8 mouse cellular contexts compared by ENCODE assay signal in genomic region chr3:88951327-88951800, GRCm38 (mm10). TPM values are rescaled to one million over a fixed set of nuclear protein-coding genes. Genes with fewer than 3 reads are reported as not detected.
DNase-seq lines count a peak whose midpoint lies in the region; ATAC-seq and TF ChIP-seq lines count a peak whose summit lies in the region.

No protein-coding gene starts in this region.

- peak overlapping the region; percentile 97 for H3K9ac ChIP-seq in hindbrain, embryonic 11.5 days (ENCODE audit: low read depth, low read length)
- H3K9ac ChIP-seq in midbrain, embryonic 11.5 days (ENCODE audit: low read length) = peak overlapping the region; percentile 96

- no peaks in the 10 kb centered on the region for H3K9me3 ChIP-seq in hindbrain, embryonic 11.5 days (ENCODE audit: control insufficient read depth, low read length)
- no peaks in the 10 kb centered on the region for H3K9me3 ChIP-seq in midbrain, embryonic 11.5 days (ENCODE audit: control insufficient read depth, low read length)

- no peak for TF ChIP-seq POLR2A in kidney, adult 2 months (IDR thresholded peaks at IDR 0.05; ENCODE audit: low read depth, low read length)

- ATAC-seq in hindbrain, embryonic 11.5 days (ENCODE audit: low FRiP score) = no peak
- ATAC-seq in midbrain, embryonic 11.5 days (ENCODE audit: low FRiP score) = no peak

- TF ChIP-seq CTCF in kidney, adult 2 months (conservative IDR thresholded peaks at IDR 0.05; ENCODE audit: insufficient read depth, insufficient read length, low read depth, low read length) = no peak

- H3K4me2 ChIP-seq in hindbrain, embryonic 11.5 days (replicated peaks; ENCODE audit: low read depth, low read length) = peak overlapping the region; percentile 43
- H3K4me2 ChIP-seq in midbrain, embryonic 11.5 days = peak overlapping the region; percentile 51

- peaks cover 18% of the 10 kb centered on the region for H3K4me1 ChIP-seq in kidney, adult 2 months (ENCODE audit: control insufficient read depth, insufficient read depth, low read length)
- 0 out of 2 replicates have a peak, but pooled peaks cover 2% of the 10 kb centered on the region for H3K4me1 ChIP-seq in hindbrain, embryonic 11.5 days (replicated peaks; ENCODE audit: control insufficient read depth, insufficient read depth, low read length)
- H3K4me1 ChIP-seq in midbrain, embryonic 11.5 days (ENCODE audit: control insufficient read depth, insufficient read depth, low read length) = peaks cover 22% of the 10 kb centered on the region

- H3K4me3 ChIP-seq in kidney, adult 2 months (ENCODE audit: insufficient read depth, low read depth, low read length) = peak overlapping the region; percentile 93
- peak overlapping the region; percentile 93 for H3K4me3 ChIP-seq in hindbrain, embryonic 11.5 days (ENCODE audit: low read depth, low read length)
- peak overlapping the region; percentile 77 for H3K4me3 ChIP-seq in midbrain, embryonic 11.5 days (ENCODE audit: low read depth, low read length)

- 1% methylated on average over 5 of the region's 5 CpGs for WGBS in kidney, adult 2 months
- WGBS in hindbrain, embryonic 11.5 days = 2% methylated on average over 5 of the region's 5 CpGs
- 2% methylated on average over 5 of the region's 5 CpGs for WGBS in midbrain, embryonic 11.5 days

- H3K27ac ChIP-seq in kidney, adult 2 months (ENCODE audit: insufficient read depth, low read depth, low read length) = peak overlapping the region; percentile 99
- peak overlapping the region; percentile 99 for H3K27ac ChIP-seq in hindbrain, embryonic 11.5 days (ENCODE audit: low read depth, low read length)
- peak overlapping the region; percentile 100 for H3K27ac ChIP-seq in midbrain, embryonic 11.5 days (ENCODE audit: low read depth, low read length)

- no peaks in the 10 kb centered on the region for H3K36me3 ChIP-seq in kidney, adult 2 months (ENCODE audit: control insufficient read depth, insufficient read depth, low read length)
- no peaks in the 10 kb centered on the region for H3K36me3 ChIP-seq in hindbrain, embryonic 11.5 days (ENCODE audit: control insufficient read depth, insufficient read depth, low read length)
- H3K36me3 ChIP-seq in midbrain, embryonic 11.5 days (ENCODE audit: control insufficient read depth, insufficient read depth, low read length) = no peaks in the 10 kb centered on the region

- no peak for DNase-seq in kidney, adult 2 months
- DNase-seq in kidney, adult 9 months = no peak
- peak; percentile 4 for DNase-seq in Muller cell, postnatal 12 days (ENCODE audit: inconsistent ontology term)
- DNase-seq in hindbrain, embryonic 11.5 days (ENCODE audit: low spot score) = peak; percentile 8
- DNase-seq in midbrain, embryonic 11.5 days (ENCODE audit: low spot score, missing footprints) = no peak
- no peak for DNase-seq in embryo, embryonic 9.5 days (ENCODE audit: extremely low spot score)
- DNase-seq in ovary, adult 18-20 months (ENCODE audit: low spot score) = no peak
- no peak for DNase-seq in right cerebral cortex, adult 18-20 months

- no peaks in the 10 kb centered on the region for H3K27me3 ChIP-seq in kidney, adult 2 months (replicated peaks; ENCODE audit: control insufficient read depth, insufficient read depth, low read length)
- H3K27me3 ChIP-seq in hindbrain, embryonic 11.5 days (ENCODE audit: control insufficient read depth, insufficient read depth, low read length) = no peaks in the 10 kb centered on the region
- no peaks in the 10 kb centered on the region for H3K27me3 ChIP-seq in midbrain, embryonic 11.5 days (ENCODE audit: control insufficient read depth, insufficient read depth, low read length)

RNA-seq across cellular contexts. Expression of gene Dap3, which starts 0.4 kb away (rescaled TPM):
- 57.0 and 78.0 TPM in 2 replicates for polyA plus RNA-seq in kidney, adult 2 months (2012; rRNA removed)
- 145 and 167 TPM in 2 replicates for polyA plus RNA-seq in hindbrain, embryonic 11.5 days (2014; fragmentation: Nextera tagmentation; extraction: Ambion mirVana)
- polyA plus RNA-seq in midbrain, embryonic 11.5 days (2014; fragmentation: Nextera tagmentation; extraction: Ambion mirVana) = 148 and 157 TPM in 2 replicates

RNA-seq across cellular contexts. Expression of gene Ash1l, which starts 0.9 kb away (rescaled TPM):
- polyA plus RNA-seq in kidney, adult 2 months (2012; rRNA removed) = 7.8 and 8.9 TPM in 2 replicates
- polyA plus RNA-seq in hindbrain, embryonic 11.5 days (2014; fragmentation: Nextera tagmentation; extraction: Ambion mirVana) = 15.5 and 22.9 TPM in 2 replicates
- polyA plus RNA-seq in midbrain, embryonic 11.5 days (2014; fragmentation: Nextera tagmentation; extraction: Ambion mirVana) = 12.7 and 14.5 TPM in 2 replicates

RNA-seq across cellular contexts. Expression of gene Msto1, which starts 37.6 kb away (rescaled TPM):
- polyA plus RNA-seq in kidney, adult 2 months (2012; rRNA removed) = 35.9 and 41.1 TPM in 2 replicates
- 47.4 and 49.8 TPM in 2 replicates for polyA plus RNA-seq in hindbrain, embryonic 11.5 days (2014; fragmentation: Nextera tagmentation; extraction: Ambion mirVana)
- polyA plus RNA-seq in midbrain, embryonic 11.5 days (2014; fragmentation: Nextera tagmentation; extraction: Ambion mirVana) = 50.6 and 50.9 TPM in 2 replicates

Comparison
In these comparisons a context has a peak if more than half of its experiments do, and no peak if none do; other contexts are left out.
1. DNase-seq: peak in Muller cell, postnatal 12 days (single experiment) and hindbrain, embryonic 11.5 days (single experiment); none in kidney, adult 2 months (single experiment), kidney, adult 9 months (single experiment), midbrain, embryonic 11.5 days (single experiment), embryo, embryonic 9.5 days (single experiment), ovary, adult 18-20 months (single experiment) and right cerebral cortex, adult 18-20 months (single experiment).
2. Peak in every context shown above with its lines, with median percentiles within 50 percentile points of each other: H3K27ac ChIP-seq and H3K4me3 ChIP-seq.